Mouse (Mus musculus) liver, embryonic 11.5 days (tissue): Measurements from ENCODE around the gene Mrpl1. TPM values are rescaled to one million over a fixed set of nuclear protein-coding genes. Genes with fewer than 3 reads are reported as not detected.

Source experiments
- ATAC-seq: fragments of 200-750 bp; cut with Nextera tagmentation; replicated peaks from 2 replicates; pipeline ENCODE4 v1.8.0; 2017; ENCODE audit warnings: moderate number of reproducible peaks, mild to moderate bottlenecking, moderate TSS enrichment, moderate library complexity; ENCODE audit not compliant: low FRiP score
- DNase-seq: peaks from one replicate; pipeline ENCODE4 v3.0.0-alpha.2; 2017; ENCODE audit warnings: low spot score
- H3K27ac ChIP-seq: fragments of 300-500 bp; sonication (generic); 2 replicates; pipeline ENCODE4 v1.5.1; 2014; ENCODE audit warnings: mild to moderate bottlenecking, low read depth, low read length, control low read depth
- H3K27me3 ChIP-seq: fragments of 300-500 bp; sonication (generic); replicated peaks from 2 replicates; pipeline ENCODE4 v1.6.1; 2014; ENCODE audit warnings: low read length, mixed read lengths; ENCODE audit not compliant: control insufficient read depth, insufficient read depth
- H3K36me3 ChIP-seq: fragments of 300-500 bp; sonication (generic); 2 replicates; pipeline ENCODE4 v1.6.1; 2014; ENCODE audit warnings: mild to moderate bottlenecking, low read length, moderate library complexity, mixed read lengths; ENCODE audit not compliant: control insufficient read depth, insufficient read depth
- H3K4me1 ChIP-seq: fragments of 300-500 bp; sonication (generic); replicated peaks from 2 replicates; pipeline ENCODE4 v1.6.1; 2014; ENCODE audit warnings: low read length, mixed read lengths; ENCODE audit not compliant: control insufficient read depth, insufficient read depth
- H3K4me2 ChIP-seq: fragments of 300-500 bp; sonication (generic); 2 replicates; pipeline ENCODE4 v1.6.1; 2014; ENCODE audit warnings: mild to moderate bottlenecking, control low read depth, moderate library complexity
- H3K4me3 ChIP-seq: fragments of 300-500 bp; sonication (generic); 2 replicates; pipeline ENCODE4 v1.5.1; 2014; ENCODE audit warnings: low read depth, low read length, control low read depth
- H3K9ac ChIP-seq: fragments of 300-500 bp; sonication (generic); 2 replicates; pipeline ENCODE4 v1.6.1; 2014; ENCODE audit warnings: low read depth, low read length, control low read depth
- H3K9me3 ChIP-seq: fragments of 300-500 bp; sonication (generic); 2 replicates; pipeline ENCODE4 v1.6.1; 2016; ENCODE audit warnings: low read length, inconsistent platforms, mixed read lengths; ENCODE audit not compliant: control insufficient read depth
- WGBS: fragments of 180-500 bp; shearing (Covaris S2); extraction: QIAGEN DNeasy Blood & Tissue Kit; methylation state at CpG from one replicate; pipeline ENCODE4 v1.1.7; 2014; 5-methylcytosine and 5-hydroxymethylcytosine counted together
- polyA plus RNA-seq: library from polyadenylated mRNA; unstranded; fragments of >200 nt; fragmentation: Nextera tagmentation; extraction: Ambion mirVana; gene quantifications from 2 replicates; pipeline ENCODE4 v1.2.1, GENCODE M21; 2014

The Mrpl1 gene
- polyA plus RNA-seq, 1 experiment from 2014 or later: 31.0 TPM

- no peak overlapping the region for H3K4me2 ChIP-seq
- H3K36me3 ChIP-seq: no peaks in the 10 kb centered on the region
- no peaks in the 10 kb centered on the region for H3K27me3 ChIP-seq
- H3K9me3 ChIP-seq: no peaks in the 10 kb centered on the region
- no peak overlapping the region for H3K27ac ChIP-seq
- 72% methylated on average over 2 of the region's 2 CpGs for WGBS
- no peak overlapping the region for H3K9ac ChIP-seq
- H3K4me1 ChIP-seq: peaks cover 6% of the 10 kb centered on the region
- ATAC-seq (no peak), DNase-seq (no peak)
- H3K4me3 ChIP-seq: no peak overlapping the region
These were observed 42.5 kb upstream of the Mrpl1 start for GRCm38 (mm10) chr5:96166761-96167160.

GRCm38 (mm10) chr5:96170443-96170842 is 38.9 kb upstream of the Mrpl1 start:
- H3K36me3 ChIP-seq: no peaks in the 10 kb centered on the region
- no peaks in the 10 kb centered on the region for H3K4me1 ChIP-seq
- no peak for DNase-seq
- H3K27ac ChIP-seq: no peak overlapping the region
- no peaks in the 10 kb centered on the region for H3K27me3 ChIP-seq
- H3K4me2 ChIP-seq: no peak overlapping the region
- no peak overlapping the region for H3K9ac ChIP-seq
- no peak overlapping the region for H3K4me3 ChIP-seq
- 40% methylated on average over 3 of the region's 3 CpGs for WGBS
- H3K9me3 ChIP-seq: no peaks in the 10 kb centered on the region
- ATAC-seq: no peak

GRCm38 (mm10) chr5:96171765-96172164 is 37.5 kb upstream of the Mrpl1 start:
- no peak overlapping the region for H3K27ac ChIP-seq
- ATAC-seq (no peak), DNase-seq (no peak)
- 87% methylated on average over 4 of the region's 4 CpGs for WGBS
- no peaks in the 10 kb centered on the region for H3K36me3 ChIP-seq
- H3K4me3 ChIP-seq: no peak overlapping the region
- H3K27me3 ChIP-seq: no peaks in the 10 kb centered on the region
- no peaks in the 10 kb centered on the region for H3K9me3 ChIP-seq
- H3K4me1 ChIP-seq: no peaks in the 10 kb centered on the region
- no peak overlapping the region for H3K4me2 ChIP-seq
- no peak overlapping the region for H3K9ac ChIP-seq

GRCm38 (mm10) chr5:96176121-96176520 is 33.2 kb upstream of the Mrpl1 start:
- Histone ChIP-seq H3K9ac (no peak overlapping the region), H3K4me2 (no peak overlapping the region), H3K4me3 (no peak overlapping the region), H3K4me1 (no peaks in the 10 kb centered on the region), H3K27me3 (no peaks in the 10 kb centered on the region), H3K9me3 (no peaks in the 10 kb centered on the region), H3K36me3 (no peaks in the 10 kb centered on the region), H3K27ac (no peak overlapping the region)
- WGBS: 76% methylated on average over 9 of the region's 9 CpGs
- DNase-seq: no peak
- no peak for ATAC-seq

DNA sequence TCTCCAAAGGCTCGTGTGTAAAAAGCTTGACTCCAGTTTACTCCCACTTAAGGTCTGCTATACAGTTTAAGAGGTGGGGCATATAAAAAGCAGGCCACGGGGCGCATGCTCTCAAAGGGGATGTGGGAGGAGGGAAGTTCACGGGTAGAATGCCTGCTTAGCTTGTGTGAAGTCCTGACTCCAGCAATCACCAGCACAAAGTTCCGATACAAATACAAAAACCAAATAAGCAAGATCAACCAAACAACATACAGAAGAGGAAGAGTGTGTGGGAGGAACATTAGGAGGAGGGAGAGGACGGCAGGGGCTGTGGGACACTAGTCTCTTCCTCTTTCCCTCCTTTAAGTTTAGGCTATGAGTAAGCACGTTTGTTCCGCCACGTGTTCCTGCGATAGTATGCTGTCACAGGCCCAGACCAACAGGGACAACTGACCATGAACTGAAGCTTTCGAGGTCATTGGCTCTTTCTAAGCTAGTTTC is 32.4 kb upstream of the Mrpl1 start:
- 60% methylated on average over 11 of the region's 11 CpGs for whole genome bisulfite sequencing
- Histone ChIP-seq H3K9me3 (no peaks in the 10 kb centered on the region), H3K4me2 (no peak overlapping the region), H3K27ac (no peak overlapping the region), H3K4me3 (no peak overlapping the region), H3K9ac (no peak overlapping the region), H3K27me3 (no peaks in the 10 kb centered on the region), H3K36me3 (no peaks in the 10 kb centered on the region), H3K4me1 (no peaks in the 10 kb centered on the region)
- ATAC-seq: no peak
- DNase-seq: no peak

GRCm38 (mm10) chr5:96183211-96183610 is 26.1 kb upstream of the Mrpl1 start:
- H3K9ac ChIP-seq: no peak overlapping the region
- H3K4me2 ChIP-seq: no peak overlapping the region
- no peaks in the 10 kb centered on the region for H3K36me3 ChIP-seq
- no peak for DNase-seq
- H3K27me3 ChIP-seq: no peaks in the 10 kb centered on the region
- H3K9me3 ChIP-seq: no peaks in the 10 kb centered on the region
- ATAC-seq: no peak
- no peak overlapping the region for H3K27ac ChIP-seq
- 76% methylated on average over 2 of the region's 2 CpGs for WGBS
- no peaks in the 10 kb centered on the region for H3K4me1 ChIP-seq
- no peak overlapping the region for H3K4me3 ChIP-seq

- H3K27me3 ChIP-seq: no peaks in the 10 kb centered on the region
- H3K36me3 ChIP-seq: no peaks in the 10 kb centered on the region
- H3K9me3 ChIP-seq: no peaks in the 10 kb centered on the region
- no peak overlapping the region for H3K4me2 ChIP-seq
- no peaks in the 10 kb centered on the region for H3K4me1 ChIP-seq
- WGBS: 51% methylated on average over 2 of the region's 2 CpGs
- no peak overlapping the region for H3K4me3 ChIP-seq
- no peak overlapping the region for H3K9ac ChIP-seq
- DNase-seq (no peak), ATAC-seq (no peak)
- H3K27ac ChIP-seq: no peak overlapping the region
These were observed 25.3 kb upstream of the Mrpl1 start for GRCm38 (mm10) chr5:96183987-96184386.

GRCm38 (mm10) chr5:96189761-96190160 is 19.5 kb upstream of the Mrpl1 start:
- Histone ChIP-seq H3K4me2 (no peak overlapping the region), H3K36me3 (no peaks in the 10 kb centered on the region), H3K27me3 (no peaks in the 10 kb centered on the region), H3K27ac (no peak overlapping the region), H3K9ac (no peak overlapping the region), H3K4me1 (no peaks in the 10 kb centered on the region), H3K9me3 (no peaks in the 10 kb centered on the region), H3K4me3 (no peak overlapping the region)
- WGBS: 88% methylated on average over 1 of the region's 1 CpGs
- ATAC-seq: no peak
- no peak for DNase-seq

DNA sequence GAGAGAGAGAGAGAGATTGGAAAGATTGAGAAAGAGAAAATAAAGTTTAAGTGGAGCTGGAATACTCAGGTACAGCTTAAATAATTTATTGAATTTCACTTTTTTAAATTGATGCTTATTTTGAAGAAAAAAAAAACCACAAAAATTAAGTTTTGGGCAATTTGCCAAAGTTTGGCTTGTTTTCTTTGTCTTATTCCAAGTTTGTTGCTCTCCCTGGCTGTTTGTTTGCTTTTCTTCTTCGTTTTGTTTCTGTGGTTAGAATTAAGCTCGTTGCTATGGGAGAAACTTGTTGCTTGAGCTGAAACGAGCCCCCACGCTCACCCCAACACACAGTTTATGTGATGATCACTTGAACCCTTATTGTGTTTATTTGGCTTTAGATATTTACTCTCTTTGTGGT is 18.0 kb upstream of the Mrpl1 start:
- 68% methylated on average over 4 of the region's 4 CpGs for WGBS
- H3K9ac ChIP-seq: no peak overlapping the region
- no peaks in the 10 kb centered on the region for H3K4me1 ChIP-seq
- H3K9me3 ChIP-seq: no peaks in the 10 kb centered on the region
- no peak overlapping the region for H3K4me2 ChIP-seq
- no peaks in the 10 kb centered on the region for H3K27me3 ChIP-seq
- no peaks in the 10 kb centered on the region for H3K36me3 ChIP-seq
- DNase-seq (no peak), ATAC-seq (no peak)
- H3K27ac ChIP-seq: no peak overlapping the region
- no peak overlapping the region for H3K4me3 ChIP-seq
